Mouse (Mus musculus) stomach, embryonic 16.5 days (tissue): ENCODE data around the gene Olfr1442. TPM values are rescaled to one million over a fixed set of nuclear protein-coding genes. Genes with fewer than 3 reads are reported as not detected.
"Not testable (repeated sequence)": the region's sequence is repeated elsewhere in the genome, so short reads cannot be mapped to it uniquely, and the experiment has no call there.

ENCODE experiments used
- ATAC-seq: fragments of 200-750 bp; cut with Nextera tagmentation; 2 replicates; pipeline ENCODE4 v1.8.0; 2017; ENCODE audit warnings: moderate number of reproducible peaks, moderate TSS enrichment; ENCODE audit not compliant: insufficient read depth, low FRiP score
- H3K27ac ChIP-seq: fragments of 300-500 bp; sonication (generic); 2 replicates; pipeline ENCODE4 v1.5.1; 2014; ENCODE audit warnings: low read length
- H3K27me3 ChIP-seq: fragments of 300-500 bp; sonication (generic); 2 replicates; pipeline ENCODE4 v1.6.1; 2014; ENCODE audit warnings: low read length, control low read depth, mixed read lengths; ENCODE audit not compliant: control insufficient read depth, insufficient read depth
- H3K36me3 ChIP-seq: fragments of 300-500 bp; sonication (generic); 2 replicates; pipeline ENCODE4 v1.6.1; 2014; ENCODE audit warnings: low read length; ENCODE audit not compliant: control insufficient read depth, insufficient read depth
- H3K4me1 ChIP-seq: fragments of 300-500 bp; sonication (generic); 2 replicates; pipeline ENCODE4 v1.6.1; 2014; ENCODE audit warnings: low read length, control low read depth, mixed read lengths; ENCODE audit not compliant: control insufficient read depth, insufficient read depth
- H3K4me2 ChIP-seq: fragments of 300-500 bp; sonication (generic); 2 replicates; pipeline ENCODE4 v1.6.1; 2014; ENCODE audit warnings: low read depth, low read length, mixed read lengths
- H3K4me3 ChIP-seq: fragments of 300-500 bp; sonication (generic); replicated peaks from 2 replicates; pipeline ENCODE4 v1.5.1; 2014; ENCODE audit warnings: mild to moderate bottlenecking, low read length
- H3K9ac ChIP-seq: fragments of 300-500 bp; sonication (generic); 2 replicates; pipeline ENCODE4 v1.6.1; 2014; ENCODE audit warnings: low read length
- H3K9me3 ChIP-seq: fragments of 300-500 bp; sonication (generic); replicated peaks from 2 replicates; pipeline ENCODE4 v1.6.1; 2016; ENCODE audit warnings: low read length, control low read depth; ENCODE audit not compliant: control insufficient read depth
- WGBS: fragments of 180-500 bp; shearing (Covaris S2); extraction: QIAGEN DNeasy Blood & Tissue Kit; methylation state at CpG from one replicate; pipeline ENCODE4 v1.1.7; 2014; 5-methylcytosine and 5-hydroxymethylcytosine counted together
- polyA plus RNA-seq: library from polyadenylated mRNA; unstranded; fragments of >200 nt; fragmentation: Nextera tagmentation; extraction: Ambion mirVana; gene quantifications from 2 replicates; pipeline ENCODE4 v1.2.1, GENCODE M21; 2015

Gene Olfr1442
- polyA plus RNA-seq, 1 experiment from 2014 or later: not detected

- WGBS: 88% methylated on average over 7 of the region's 7 CpGs
- not testable (repeated sequence) for ATAC-seq, H3K4me2 ChIP-seq, H3K4me1 ChIP-seq, H3K27me3 ChIP-seq, H3K9ac ChIP-seq, H3K4me3 ChIP-seq, H3K27ac ChIP-seq, H3K9me3 ChIP-seq, H3K36me3 ChIP-seq
These were observed 51.4 kb downstream of the Olfr1442 start for GRCm38 (mm10) chr19:12721596-12721995.

- ATAC-seq: no peak
- H3K36me3 ChIP-seq: no peaks in the 10 kb centered on the region
- WGBS: 84% methylated on average over 2 of the region's 3 CpGs
These were observed 52.1 kb downstream of the Olfr1442 start for GRCm38 (mm10) chr19:12722308-12722707.

DNA sequence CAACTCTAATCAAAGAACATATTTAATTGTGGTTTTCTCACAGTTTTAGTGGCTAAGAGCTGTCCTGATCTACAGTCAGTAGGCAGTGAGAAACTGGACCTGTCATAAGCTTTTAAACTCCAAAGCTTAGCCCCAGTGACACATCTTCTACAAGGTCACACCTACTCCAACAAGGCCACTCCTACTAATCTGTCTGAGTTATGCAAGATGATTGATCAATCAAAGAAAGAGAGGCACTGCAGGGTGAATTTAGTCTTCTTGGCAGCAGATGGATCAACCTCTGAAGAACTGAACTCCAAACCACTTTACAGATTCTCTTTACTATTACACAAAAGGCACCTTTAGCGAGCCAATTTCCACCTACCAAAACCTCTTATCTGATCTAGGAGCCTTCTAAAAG lies 55.6 kb downstream of the Olfr1442 start:
- 77% methylated on average over 1 of the region's 1 CpGs for WGBS
- H3K4me2 ChIP-seq: no peak overlapping the region
- H3K27ac ChIP-seq: no peak overlapping the region
- no peaks in the 10 kb centered on the region for H3K9me3 ChIP-seq
- no peak overlapping the region for H3K9ac ChIP-seq
- no peak for ATAC-seq
- no peak overlapping the region for H3K4me3 ChIP-seq
- no peaks in the 10 kb centered on the region for H3K36me3 ChIP-seq
- H3K4me1 ChIP-seq: no peaks in the 10 kb centered on the region
- no peaks in the 10 kb centered on the region for H3K27me3 ChIP-seq

More at GRCm38 (mm10) chr19:12722308-12722707, 52.1 kb downstream of the Olfr1442 start:
- no peaks in the 10 kb centered on the region for H3K9me3 ChIP-seq
- no peak overlapping the region for H3K4me2 ChIP-seq
- H3K27me3 ChIP-seq: no peaks in the 10 kb centered on the region
- H3K9ac ChIP-seq: no peak overlapping the region
- no peak overlapping the region for H3K4me3 ChIP-seq
- no peaks in the 10 kb centered on the region for H3K4me1 ChIP-seq
- no peak overlapping the region for H3K27ac ChIP-seq

Other genes starting within 250 kb of the Olfr1442 start
- not detected in 2 replicates for gene Pfpl, start 242.5 kb upstream of the Olfr1442 start, polyA plus RNA-seq
- 1.3 and 1.8 TPM in 2 replicates for gene Mpeg1, start 209.7 kb upstream of the Olfr1442 start, polyA plus RNA-seq
- 14.7 and 15.7 TPM in 2 replicates for gene Dtx4, start 169.0 kb upstream of the Olfr1442 start, polyA plus RNA-seq
- gene Fam111a, start 124.7 kb upstream of the Olfr1442 start, polyA plus RNA-seq: 21.1 and 23.5 TPM in 2 replicates
- gene Gm4952, start 70.5 kb upstream of the Olfr1442 start, polyA plus RNA-seq: 0.70 and 1.0 TPM in 2 replicates
- gene Glyat, start 37.1 kb upstream of the Olfr1442 start, polyA plus RNA-seq: 0.05 TPM in 1 of 2 replicates, not detected in the other
- gene Olfr1443, start 7.7 kb downstream of the Olfr1442 start, polyA plus RNA-seq: not detected in 2 replicates
- 0.45 and 0.76 TPM in 2 replicates for gene Keg1, start 25.3 kb downstream of the Olfr1442 start, polyA plus RNA-seq
- 0.99 and 1.4 TPM in 2 replicates for gene Cntf, start 95.2 kb downstream of the Olfr1442 start, polyA plus RNA-seq
- gene Zfp91, start 125.7 kb downstream of the Olfr1442 start, polyA plus RNA-seq: 9.9 and 11.3 TPM in 2 replicates
- 1.4 and 2.8 TPM in 2 replicates for gene Lpxn, start 125.8 kb downstream of the Olfr1442 start, polyA plus RNA-seq
- not detected in 2 replicates for gene Gm5244, start 176.2 kb downstream of the Olfr1442 start, polyA plus RNA-seq
- gene Olfr1444, start 186.8 kb downstream of the Olfr1442 start, polyA plus RNA-seq: not detected in 2 replicates
- not detected in 2 replicates for gene Olfr1445, start 213.4 kb downstream of the Olfr1442 start, polyA plus RNA-seq
- not detected in 2 replicates for gene Olfr1446, start 223.1 kb downstream of the Olfr1442 start, polyA plus RNA-seq
- gene Olfr1447, start 233.3 kb downstream of the Olfr1442 start, polyA plus RNA-seq: not detected in 2 replicates